Mouse (Mus musculus): Measurements from ENCODE around the gene Abcg2. TPM values are rescaled to one million over a fixed set of nuclear protein-coding genes. Genes with fewer than 3 reads are reported as not detected.
A peak's percentile ranks its signal among the peaks of the same experiment; 100 is the strongest.

The Abcg2 gene
- total and polyA plus RNA-seq, 3 experiments = 26.6 to 254 (median 223) TPM

DNA sequence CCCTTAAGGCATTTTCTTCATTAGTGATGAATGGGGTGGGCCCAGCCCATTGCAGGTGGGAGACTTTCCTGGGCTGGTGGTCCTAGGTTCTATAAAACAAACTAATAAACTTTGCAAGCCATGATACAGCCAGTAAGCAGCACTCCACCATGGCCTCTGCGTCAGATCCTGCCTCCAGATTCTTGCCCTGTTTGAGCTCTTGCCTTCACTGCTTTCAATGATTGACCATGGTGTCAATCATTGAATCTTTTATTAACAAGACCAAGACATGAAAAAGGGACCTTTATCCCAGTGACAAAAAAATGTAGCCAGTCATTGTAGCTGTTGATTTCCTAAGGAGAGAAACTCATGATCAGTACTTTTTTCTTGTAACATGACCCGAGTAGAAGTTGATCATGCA is 55.1 kb downstream of the Abcg2 start:
- Histone ChIP-seq H3K27me3 (ENCODE audit: insufficient read depth, low read length) (no peaks in the 10 kb centered on the region), H3K36me3 (replicated peaks) (no peaks in the 10 kb centered on the region), H3K9me3 (replicated peaks) (no peaks in the 10 kb centered on the region), H3K4me1 (ENCODE audit: insufficient read depth, low read depth, low read length) (peaks cover 76% of the 10 kb centered on the region), H3K4me3 (ENCODE audit: low read depth, low read length) (no peak overlapping the region)
- ATAC-seq (ENCODE audit: extremely low read depth, insufficient number of reproducible peaks, low FRiP score, poor library complexity, severe bottlenecking) = no peak
- no peak for DNase-seq (ENCODE audit: low spot score)
- TF ChIP-seq GATA2 (IDR thresholded peaks at IDR 0.05; ENCODE audit: borderline replicate concordance, low read depth, low read length) = no peak
- no peak for TF ChIP-seq GATA1 (IDR thresholded peaks at IDR 0.05; ENCODE audit: borderline replicate concordance, low read length)
- no peak for TF ChIP-seq POLR2AphosphoS5 (IDR thresholded peaks at IDR 0.05; ENCODE audit: insufficient replicate concordance, low read depth, low read length)
- no peak for TF ChIP-seq CTCF (IDR thresholded peaks at IDR 0.05; ENCODE audit: low read depth, low read length)
- no peak for TF ChIP-seq TAL1 (conservative IDR thresholded peaks at IDR 0.05; ENCODE audit: low read depth, low read length)

DNA sequence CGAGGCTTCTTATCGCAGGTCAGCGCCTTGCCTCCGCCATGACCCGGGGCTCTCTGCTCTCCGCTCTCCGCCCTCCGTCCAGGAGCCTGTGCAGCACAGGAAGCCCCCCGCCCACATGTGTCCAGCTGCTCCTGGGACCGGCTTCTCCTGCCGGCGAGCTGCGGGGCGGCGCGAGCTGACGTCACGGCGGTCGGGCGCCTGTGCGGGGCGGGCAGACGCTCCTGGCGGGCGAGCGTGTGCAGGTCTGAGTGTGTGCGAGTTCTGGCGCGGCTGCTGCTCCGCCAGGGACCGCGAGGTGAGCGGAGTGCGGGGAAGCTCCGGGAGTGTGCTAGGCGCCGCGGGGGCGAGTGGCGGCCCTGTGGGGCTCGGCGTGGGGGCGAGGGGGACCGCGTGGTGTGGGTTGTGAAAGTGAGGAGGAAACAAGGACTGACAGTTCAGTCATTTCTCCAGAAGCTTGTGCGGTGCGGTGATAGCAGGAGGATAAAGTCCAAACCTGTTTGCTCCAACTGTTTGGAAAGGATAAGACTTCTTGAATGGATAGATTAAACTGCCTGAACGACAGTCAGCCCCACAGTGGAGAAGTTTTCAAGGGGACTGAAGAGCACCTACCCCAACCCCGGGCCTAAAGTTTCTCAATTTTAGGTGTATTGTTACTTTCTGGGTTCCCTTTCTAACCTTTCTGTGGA is 56.2 kb downstream of the Abcg2 start:
- Histone ChIP-seq H3K27me3 (ENCODE audit: insufficient read depth, low read length) (no peaks in the 10 kb centered on the region), H3K4me3 (ENCODE audit: low read depth, low read length) (peak overlapping the region; percentile 81), H3K36me3 (replicated peaks) (peaks cover 2% of the 10 kb centered on the region), H3K4me1 (ENCODE audit: insufficient read depth, low read depth, low read length) (peaks cover 76% of the 10 kb centered on the region), H3K9me3 (replicated peaks) (no peaks in the 10 kb centered on the region)
- TF ChIP-seq TAL1 (conservative IDR thresholded peaks at IDR 0.05; ENCODE audit: low read depth, low read length) = peak; percentile 52; the same call in 1 of the 2 replicates
- TF ChIP-seq GATA1 (IDR thresholded peaks at IDR 0.05; ENCODE audit: borderline replicate concordance, low read length) = no peak
- peak; percentile 6; the same call in 1 of the 2 replicates for ATAC-seq (ENCODE audit: extremely low read depth, insufficient number of reproducible peaks, low FRiP score, poor library complexity, severe bottlenecking)
- DNase-seq (ENCODE audit: low spot score) = peak; percentile 46

DNA sequence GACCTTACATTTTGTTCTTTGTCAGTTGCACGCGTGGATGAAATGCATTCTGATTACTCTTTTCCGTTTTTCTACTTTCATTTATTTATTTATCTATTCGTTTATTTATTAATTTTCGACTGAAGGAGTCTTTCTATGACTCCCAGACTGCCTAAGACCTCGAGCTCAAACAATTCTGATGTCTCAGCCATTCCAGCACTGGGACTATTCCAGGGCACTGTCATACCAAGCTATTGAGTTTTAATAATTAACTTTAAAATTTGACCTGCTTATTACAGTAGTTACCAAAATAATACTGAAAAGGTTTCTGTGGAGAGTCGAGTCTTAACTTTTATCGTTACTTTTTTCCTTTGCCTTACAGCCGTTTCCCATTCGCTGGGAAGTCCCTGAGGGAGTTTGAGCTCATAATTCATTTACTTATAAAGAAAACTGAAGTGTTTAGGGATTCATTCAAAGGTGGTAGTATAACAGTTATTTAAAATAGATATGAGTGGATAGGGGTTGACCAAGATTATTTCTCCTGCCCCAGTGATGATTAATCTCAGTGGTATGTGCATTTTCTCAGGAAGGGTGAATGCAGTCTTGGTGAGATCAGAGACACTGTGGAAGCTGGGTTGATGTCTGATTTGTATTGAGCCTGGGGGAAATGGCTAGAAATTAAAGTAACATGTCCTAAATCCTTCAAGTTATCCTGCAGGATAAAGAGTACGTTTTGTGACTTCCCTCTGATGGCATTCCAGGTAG is 56.9 kb downstream of the Abcg2 start:
- Histone ChIP-seq H3K27me3 (ENCODE audit: insufficient read depth, low read length) (no peaks in the 10 kb centered on the region), H3K9me3 (replicated peaks) (no peaks in the 10 kb centered on the region), H3K4me1 (ENCODE audit: insufficient read depth, low read depth, low read length) (peaks cover 76% of the 10 kb centered on the region), H3K36me3 (replicated peaks) (peaks cover 6% of the 10 kb centered on the region), H3K4me3 (ENCODE audit: low read depth, low read length) (peak overlapping the region; percentile 81)
- DNase-seq (ENCODE audit: low spot score) (no peak), ATAC-seq (ENCODE audit: extremely low read depth, insufficient number of reproducible peaks, low FRiP score, poor library complexity, severe bottlenecking) (no peak)
- no peak for TF ChIP-seq GATA1 (IDR thresholded peaks at IDR 0.05; ENCODE audit: borderline replicate concordance, low read length)
- no peak for TF ChIP-seq CTCF (IDR thresholded peaks at IDR 0.05; ENCODE audit: low read depth, low read length)
- no peak for TF ChIP-seq POLR2AphosphoS5 (IDR thresholded peaks at IDR 0.05; ENCODE audit: insufficient replicate concordance, low read depth, low read length)
- no peak for TF ChIP-seq GATA2 (IDR thresholded peaks at IDR 0.05; ENCODE audit: borderline replicate concordance, low read depth, low read length)
- TF ChIP-seq TAL1 (conservative IDR thresholded peaks at IDR 0.05; ENCODE audit: low read depth, low read length) = no peak

DNA sequence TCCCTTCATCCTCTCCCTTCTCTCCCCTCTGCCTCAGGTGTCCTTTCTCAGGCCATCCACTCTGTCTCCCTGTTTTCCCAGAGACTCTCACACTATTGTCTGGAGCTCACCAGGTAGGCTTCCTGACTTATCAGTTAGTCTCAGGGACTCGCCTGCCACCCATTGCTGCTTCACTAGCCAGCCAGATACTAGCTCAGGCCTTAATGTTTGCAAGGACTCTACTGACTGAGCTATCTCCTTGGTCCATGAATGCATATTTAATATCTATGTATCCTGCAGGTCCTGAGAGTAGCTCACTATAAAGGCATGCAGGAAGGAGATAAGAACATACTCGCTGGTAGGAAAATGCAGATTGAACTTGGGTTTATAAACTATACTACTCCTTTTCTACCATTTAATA is 57.9 kb downstream of the Abcg2 start:
- peak; percentile 90 for ATAC-seq (ENCODE audit: extremely low read depth, insufficient number of reproducible peaks, low FRiP score, poor library complexity, severe bottlenecking)
- TF ChIP-seq TAL1 (conservative IDR thresholded peaks at IDR 0.05; ENCODE audit: low read depth, low read length) (peak; percentile 95), POLR2AphosphoS5 (IDR thresholded peaks at IDR 0.05; ENCODE audit: insufficient replicate concordance, low read depth, low read length) (no peak), GATA2 (IDR thresholded peaks at IDR 0.05; ENCODE audit: borderline replicate concordance, low read depth, low read length) (no peak), CTCF (IDR thresholded peaks at IDR 0.05; ENCODE audit: low read depth, low read length) (no peak), GATA1 (IDR thresholded peaks at IDR 0.05; ENCODE audit: borderline replicate concordance, low read length) (no peak)
- Histone ChIP-seq H3K36me3 (replicated peaks) (peaks cover 6% of the 10 kb centered on the region), H3K27me3 (ENCODE audit: insufficient read depth, low read length) (no peaks in the 10 kb centered on the region), H3K9me3 (replicated peaks) (no peaks in the 10 kb centered on the region), H3K4me3 (ENCODE audit: low read depth, low read length) (peak overlapping the region; percentile 81; the same call in 1 of the 2 replicates), H3K4me1 (ENCODE audit: insufficient read depth, low read depth, low read length) (peaks cover 73% of the 10 kb centered on the region)
- DNase-seq (ENCODE audit: low spot score) = peak; percentile 13

DNA sequence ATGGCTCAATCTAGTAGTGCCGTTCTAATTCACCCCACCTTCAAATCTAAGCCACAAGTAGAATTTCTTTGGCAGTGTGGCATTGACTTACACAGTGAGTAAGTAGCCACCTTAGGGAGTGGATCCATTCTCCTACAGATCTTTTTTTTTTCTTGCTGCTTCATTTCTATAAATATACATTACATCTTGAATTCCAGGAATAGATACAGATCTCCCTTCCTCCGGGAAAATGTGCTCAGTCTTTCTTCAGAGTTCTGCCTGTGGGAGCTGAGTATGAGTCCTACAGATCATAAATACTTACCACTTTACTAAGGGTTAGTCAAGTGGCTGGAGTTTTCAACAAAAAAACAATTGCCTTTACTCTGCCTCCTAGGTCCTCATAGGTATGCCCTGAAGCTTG is 60.3 kb downstream of the Abcg2 start:
- ATAC-seq (ENCODE audit: extremely low read depth, insufficient number of reproducible peaks, low FRiP score, poor library complexity, severe bottlenecking) = no peak
- TF ChIP-seq GATA2 (IDR thresholded peaks at IDR 0.05; ENCODE audit: borderline replicate concordance, low read depth, low read length) = no peak
- Histone ChIP-seq H3K27me3 (ENCODE audit: insufficient read depth, low read length) (no peaks in the 10 kb centered on the region), H3K36me3 (replicated peaks) (peaks cover 6% of the 10 kb centered on the region), H3K4me3 (ENCODE audit: low read depth, low read length) (no peak overlapping the region; the same call in 1 of the 2 replicates), H3K4me1 (ENCODE audit: insufficient read depth, low read depth, low read length) (peaks cover 69% of the 10 kb centered on the region), H3K9me3 (replicated peaks) (no peaks in the 10 kb centered on the region)
- no peak for DNase-seq (ENCODE audit: low spot score)

DNA sequence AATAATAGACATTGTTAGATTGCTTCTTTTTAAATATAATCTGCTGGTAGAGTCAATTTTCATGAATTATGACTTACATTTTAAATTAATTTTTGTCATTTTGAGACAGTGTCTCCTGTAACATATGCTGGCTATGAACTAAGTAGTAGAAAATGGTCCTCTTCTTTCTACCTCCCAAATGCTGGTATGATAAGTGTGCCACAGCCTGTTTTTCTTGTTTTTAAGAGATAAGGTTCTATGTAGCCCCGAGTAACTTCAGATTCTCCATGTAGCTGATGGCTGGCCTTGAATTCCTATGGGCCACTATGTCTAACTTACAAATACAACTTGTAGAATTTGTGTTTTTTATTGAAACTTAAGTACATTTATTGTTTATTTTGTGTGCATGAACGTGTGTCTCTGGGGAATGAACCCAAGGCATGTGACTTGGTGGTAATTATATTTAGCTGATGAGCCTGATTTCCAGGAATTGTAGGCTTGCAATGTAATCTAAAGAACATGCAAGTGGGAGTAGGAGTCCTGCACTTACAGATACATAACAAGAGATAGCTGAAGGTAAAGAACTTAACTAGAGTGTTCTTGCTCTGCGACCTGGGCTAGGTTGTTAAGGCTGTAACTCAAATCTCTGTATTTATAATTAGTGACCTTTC is 63.9 kb downstream of the Abcg2 start:
- Histone ChIP-seq H3K4me3 (ENCODE audit: low read depth, low read length) (no peak overlapping the region), H3K36me3 (replicated peaks) (peaks cover 23% of the 10 kb centered on the region)

More for the DNA sequence above, 63.9 kb downstream of the Abcg2 start:
- peaks cover 69% of the 10 kb centered on the region for H3K4me1 ChIP-seq (ENCODE audit: insufficient read depth, low read depth, low read length)
- DNase-seq (ENCODE audit: low spot score) (no peak), ATAC-seq (ENCODE audit: extremely low read depth, insufficient number of reproducible peaks, low FRiP score, poor library complexity, severe bottlenecking) (peak; percentile 67)
- H3K27me3 ChIP-seq (ENCODE audit: insufficient read depth, low read length) = no peaks in the 10 kb centered on the region
- no peaks in the 10 kb centered on the region for H3K9me3 ChIP-seq (replicated peaks)
- peak; percentile 51 for TF ChIP-seq TAL1 (conservative IDR thresholded peaks at IDR 0.05; ENCODE audit: low read depth, low read length)
- no peak for TF ChIP-seq POLR2AphosphoS5 (IDR thresholded peaks at IDR 0.05; ENCODE audit: insufficient replicate concordance, low read depth, low read length)
- TF ChIP-seq GATA1 (IDR thresholded peaks at IDR 0.05; ENCODE audit: borderline replicate concordance, low read length) = no peak
